Mouse (Mus musculus): Measurements from ENCODE around the gene Synj2bp. TPM values are rescaled to one million over a fixed set of nuclear protein-coding genes. Genes with fewer than 3 reads are reported as not detected.
"Not testable (repeated sequence)": the region's sequence is repeated elsewhere in the genome, so short reads cannot be mapped to it uniquely, and the experiment has no call there.

Synj2bp gene
- polyA plus RNA-seq, 1 experiment from 2014 or later: 34.9 TPM

- ATAC-seq (replicated peaks; ENCODE audit: low FRiP score, low read depth) (no peak), DNase-seq (ENCODE audit: low spot score) (no peak)
- no peaks in the 10 kb centered on the region for H3K27me3 ChIP-seq (ENCODE audit: insufficient read depth, low read length)
- H3K36me3 ChIP-seq (ENCODE audit: insufficient read depth, low read length): no peaks in the 10 kb centered on the region
- no peak for TF ChIP-seq CTCF (IDR thresholded peaks at IDR 0.05; ENCODE audit: low read depth)
- H3K4me1 ChIP-seq (replicated peaks; ENCODE audit: insufficient read depth, low read length): no peaks in the 10 kb centered on the region
- peak overlapping the region; percentile 54 for H3K4me3 ChIP-seq (replicated peaks; ENCODE audit: low read depth, low read length)
- no peak overlapping the region for H3K9ac ChIP-seq (ENCODE audit: low read depth, low read length)
- WGBS: 55% methylated on average over 17 of the region's 17 CpGs
- no peak overlapping the region for H3K27ac ChIP-seq
- no peaks in the 10 kb centered on the region for H3K9me3 ChIP-seq (replicated peaks; ENCODE audit: low read length)
- peak overlapping the region; percentile 57 for H3K4me2 ChIP-seq (ENCODE audit: low read length)
These were observed 49.1 kb downstream of the Synj2bp start for GRCm38 (mm10) chr12:81483656-81484055.

DNA sequence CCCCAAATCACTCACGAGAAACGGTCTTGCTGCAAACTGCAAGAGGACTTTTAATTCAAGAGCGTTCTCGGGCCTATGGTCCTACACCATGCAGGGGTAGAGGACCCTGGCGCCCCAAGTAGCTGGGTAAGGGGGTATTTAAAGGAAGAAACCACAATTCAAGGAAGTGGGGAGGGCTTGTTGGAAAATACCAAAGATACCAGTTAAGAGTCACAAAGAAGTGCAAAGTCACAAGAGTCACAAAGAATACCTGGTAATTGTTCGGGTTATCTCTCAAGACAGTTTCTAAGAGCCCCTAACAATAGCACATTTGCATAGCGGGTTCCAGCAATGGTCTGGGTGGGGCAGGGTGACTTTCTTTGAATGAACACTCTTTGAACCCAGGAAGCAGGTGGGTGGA is 73.7 kb downstream of the Synj2bp start:
- not testable (repeated sequence) for H3K4me3 ChIP-seq (replicated peaks; ENCODE audit: low read depth, low read length); H3K27ac ChIP-seq; DNase-seq (ENCODE audit: low spot score); H3K9ac ChIP-seq (ENCODE audit: low read depth, low read length); H3K27me3 ChIP-seq (ENCODE audit: insufficient read depth, low read length); H3K36me3 ChIP-seq (ENCODE audit: insufficient read depth, low read length); ATAC-seq (replicated peaks; ENCODE audit: low FRiP score, low read depth); H3K4me2 ChIP-seq (ENCODE audit: low read length); H3K4me1 ChIP-seq (replicated peaks; ENCODE audit: insufficient read depth, low read length); H3K9me3 ChIP-seq (replicated peaks; ENCODE audit: low read length)
- whole genome bisulfite sequencing: 96% methylated on average over 7 of the region's 7 CpGs

Other genes with a start within 250 kb of the Synj2bp start
- 0.05 and 0.09 TPM in 2 replicates for gene Slc8a3, start 199.7 kb downstream of the Synj2bp start, polyA plus RNA-seq (2015; fragmentation: Nextera tagmentation; extraction: Ambion mirVana)
- 0.18 and 0.22 TPM in 2 replicates for gene Gm4787, start 153.4 kb downstream of the Synj2bp start, polyA plus RNA-seq (2015; fragmentation: Nextera tagmentation; extraction: Ambion mirVana)
- 0.24 TPM in 2 replicates for gene Adam4, start 111.0 kb downstream of the Synj2bp start, polyA plus RNA-seq (2015; fragmentation: Nextera tagmentation; extraction: Ambion mirVana)
- gene Cox16, start 47.8 kb downstream of the Synj2bp start, polyA plus RNA-seq (2015; fragmentation: Nextera tagmentation; extraction: Ambion mirVana): 193 and 226 TPM in 2 replicates
- gene Gm20498, start within 50 bp of the Synj2bp start, polyA plus RNA-seq (2015; fragmentation: Nextera tagmentation; extraction: Ambion mirVana): 27.3 and 30.5 TPM in 2 replicates
- gene Adam21, start 35.6 kb upstream of the Synj2bp start, polyA plus RNA-seq (2015; fragmentation: Nextera tagmentation; extraction: Ambion mirVana): 0.17 and 0.23 TPM in 2 replicates
- gene Med6, start 62.1 kb upstream of the Synj2bp start, polyA plus RNA-seq (2015; fragmentation: Nextera tagmentation; extraction: Ambion mirVana): 53.4 and 54.5 TPM in 2 replicates
- 1.4 and 2.1 TPM in 2 replicates for gene Ttc9, start 98.3 kb upstream of the Synj2bp start, polyA plus RNA-seq (2015; fragmentation: Nextera tagmentation; extraction: Ambion mirVana)
- 1.3 and 1.4 TPM in 2 replicates for gene Map3k9, start 248.3 kb upstream of the Synj2bp start, polyA plus RNA-seq (2015; fragmentation: Nextera tagmentation; extraction: Ambion mirVana)